Mouse (Mus musculus): ENCODE data around the gene Megf9.

The Megf9 gene

DNA sequence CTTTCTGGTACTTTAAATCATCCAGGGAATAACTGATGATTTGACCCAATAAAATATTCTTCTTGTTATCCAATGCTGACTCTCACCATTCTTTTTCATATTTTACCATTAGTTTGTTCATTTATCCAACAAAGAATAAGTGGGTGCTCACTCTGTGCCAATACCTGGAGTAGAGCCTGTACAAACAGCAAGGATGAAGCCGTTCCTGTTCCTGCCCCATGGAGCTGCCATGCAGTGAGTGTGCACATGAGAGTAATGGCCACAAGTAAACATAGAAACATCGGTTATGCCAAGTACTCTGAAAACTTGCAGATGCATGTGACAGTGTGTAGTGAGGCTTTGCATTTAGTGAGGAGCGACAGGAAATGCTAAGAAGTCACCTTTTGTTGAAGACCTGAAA is 82.6 kb downstream of the Megf9 start:
- in situ Hi-C loops (cut with MboI; ENCODE audit: unreplicated experiment in 2 of 2), result loop anchor here in 1 of 2 experiments (5.0 kb wide), 1 partner anchor 145 kb away; no protein-coding TSS in a partner anchor

DNA sequence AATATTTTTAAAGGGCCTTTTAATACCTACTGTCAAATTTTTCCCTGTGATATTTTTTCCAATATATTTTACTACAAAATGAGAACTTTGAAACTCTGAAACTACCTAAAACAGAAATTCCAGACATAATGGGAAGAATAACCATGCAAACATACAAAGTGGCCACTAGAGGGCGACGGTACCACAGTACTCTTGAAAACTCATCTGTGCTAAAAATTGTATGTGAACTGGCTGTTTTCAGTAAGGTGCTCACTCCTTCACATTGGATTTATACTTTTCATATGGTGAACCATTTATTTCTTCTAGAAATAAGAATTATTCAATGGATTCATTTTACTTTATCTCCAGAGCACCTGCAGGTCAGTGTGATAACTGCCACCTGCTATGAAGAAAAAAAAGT is 83.0 kb downstream of the Megf9 start:
- in situ Hi-C loops (cut with MboI; ENCODE audit: unreplicated experiment in 2 of 2), result loop anchor here in 1 of 2 experiments (5.0 kb wide), 1 partner anchor 146 kb away; no protein-coding TSS in a partner anchor

DNA sequence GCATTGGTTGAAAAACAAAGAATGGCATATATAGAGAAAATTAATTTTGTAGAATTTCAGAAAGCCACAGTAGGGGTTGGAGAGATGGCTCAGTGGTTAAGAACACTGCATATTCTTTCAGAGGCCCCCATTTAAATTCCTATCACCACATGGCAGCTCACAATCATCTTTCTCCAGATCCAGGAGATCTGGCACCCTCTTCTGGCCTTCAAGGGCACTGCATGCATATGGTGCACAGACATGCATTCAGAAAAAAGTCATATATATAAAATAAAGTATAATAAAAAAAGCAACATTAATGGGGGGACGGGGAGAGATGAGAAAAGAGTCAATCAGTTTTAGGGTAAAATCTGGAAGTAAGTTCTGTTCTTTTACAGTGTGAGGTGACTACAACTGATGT is 85.1 kb downstream of the Megf9 start:
- in situ Hi-C loops (cut with MboI; ENCODE audit: unreplicated experiment in 2 of 2), result loop anchor here in 1 of 2 experiments (5.0 kb wide), 1 partner anchor 148 kb away; no protein-coding TSS in a partner anchor

DNA sequence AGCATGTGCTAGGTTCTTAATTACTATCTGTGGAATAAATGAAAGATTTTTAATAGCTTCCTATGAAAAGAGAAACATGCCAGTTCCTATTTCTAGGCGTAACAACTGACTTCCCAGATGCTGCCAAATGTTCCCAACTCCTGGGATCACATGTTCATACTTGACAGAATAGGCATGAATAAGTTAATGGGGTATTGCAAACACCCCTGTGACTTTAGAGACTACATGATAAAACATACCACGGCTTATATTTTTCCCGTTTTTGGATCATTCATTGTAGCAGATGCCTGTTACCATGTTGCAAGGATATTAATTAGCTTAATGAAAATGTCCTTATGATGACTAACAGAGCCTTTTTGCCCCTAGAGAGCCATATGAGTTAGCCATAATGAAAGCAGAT is 88.0 kb downstream of the Megf9 start:
- in situ Hi-C loops (cut with MboI; ENCODE audit: unreplicated experiment in 2 of 2), result no loop called here

DNA sequence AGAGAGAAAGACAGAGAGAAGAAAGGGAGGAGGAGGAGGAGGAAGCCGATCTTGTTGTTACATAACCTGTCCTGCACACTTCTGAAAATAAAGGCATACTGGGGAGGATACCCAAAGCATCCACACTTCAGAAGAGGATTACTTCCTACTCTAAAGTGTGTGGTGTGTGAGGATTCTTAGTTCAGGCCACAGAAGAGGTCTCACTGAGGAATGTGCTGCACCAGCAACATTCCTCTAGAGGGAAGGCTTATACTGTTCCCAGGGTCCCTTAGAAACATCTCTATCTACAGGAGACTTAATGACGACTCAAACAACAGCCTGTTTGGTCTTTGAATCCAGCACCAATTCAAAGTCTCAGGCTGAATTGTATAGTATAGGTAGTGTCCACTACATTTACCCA is 114.6 kb downstream of the Megf9 start:
- in situ Hi-C loops (cut with MboI; ENCODE audit: unreplicated experiment in 2 of 2), result loop anchor here (25.0 kb wide), 1 partner anchor 1792 kb away; the partner anchor contains the start of gene Tle1 (in 2 of the 2)

DNA sequence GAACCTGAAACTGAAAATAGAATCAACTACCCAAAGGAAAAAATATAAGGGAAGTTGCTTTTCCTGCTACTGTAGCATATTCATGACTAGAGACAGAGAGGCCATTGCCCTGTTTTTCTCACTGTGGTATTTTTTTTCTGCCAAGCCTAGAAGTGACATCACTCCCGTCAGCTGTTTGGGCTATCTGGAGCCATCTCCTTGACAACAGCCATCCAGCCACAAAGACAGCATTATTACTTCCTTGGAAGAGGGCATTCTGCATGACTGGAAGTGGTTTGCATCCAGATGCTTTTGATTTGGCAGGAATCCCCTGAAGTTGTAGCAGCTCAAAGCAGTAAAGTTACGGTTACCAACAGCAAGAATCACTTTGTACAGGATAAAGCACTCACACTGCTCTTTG is 122.7 kb downstream of the Megf9 start:
- in situ Hi-C loops (cut with MboI; ENCODE audit: unreplicated experiment in 2 of 2), result loop anchor here (25.0 kb wide), 1 partner anchor 1800 kb away; the partner anchor contains the start of gene Tle1 (in 2 of the 2)

DNA sequence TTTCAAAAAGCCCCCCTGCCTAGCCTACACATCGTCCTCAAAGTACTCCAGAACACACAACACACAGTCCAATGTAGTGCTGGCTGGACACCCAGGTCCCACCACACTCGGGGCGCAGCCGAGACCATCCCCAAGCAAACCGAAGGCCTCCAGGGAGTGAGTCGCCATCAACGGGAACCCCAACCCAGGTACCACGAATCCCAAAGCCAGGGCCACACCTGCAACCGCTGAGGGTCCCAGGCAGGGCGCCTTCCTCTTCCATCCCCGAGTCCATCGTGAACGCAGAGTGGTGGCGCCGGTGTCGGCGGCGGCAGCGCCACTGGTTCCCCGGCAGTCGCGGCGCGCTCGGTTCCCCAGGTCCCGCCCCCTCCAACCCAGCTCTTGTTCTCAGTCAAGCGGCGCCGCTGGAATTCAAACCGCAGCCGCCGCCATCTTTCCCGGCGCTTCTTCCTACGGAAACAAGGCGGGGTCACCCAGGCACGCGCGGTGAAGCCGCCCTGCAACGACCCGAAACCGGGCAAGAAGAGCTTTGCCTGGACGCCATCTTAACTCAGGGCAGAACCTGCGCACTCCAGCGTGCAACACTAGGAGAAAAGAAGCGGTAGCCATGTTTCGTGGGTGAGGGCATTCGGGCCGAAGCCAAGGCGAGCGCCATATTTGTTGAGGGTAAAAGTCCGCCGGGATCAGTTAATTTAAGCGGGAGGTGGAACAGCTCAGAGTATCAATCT is 124.6 kb downstream of the Megf9 start, which contains the start of gene Cdk5rap2:
Cdk5rap2 (minus strand) TSS at position 450 of the 728 bp plus-strand sequence.
- in situ Hi-C loops (cut with MboI; ENCODE audit: unreplicated experiment in 2 of 2), result loop anchor here (25.0 kb wide), 1 partner anchor 1802 kb away; the partner anchor contains the start of gene Tle1 (in 2 of the 2)

DNA sequence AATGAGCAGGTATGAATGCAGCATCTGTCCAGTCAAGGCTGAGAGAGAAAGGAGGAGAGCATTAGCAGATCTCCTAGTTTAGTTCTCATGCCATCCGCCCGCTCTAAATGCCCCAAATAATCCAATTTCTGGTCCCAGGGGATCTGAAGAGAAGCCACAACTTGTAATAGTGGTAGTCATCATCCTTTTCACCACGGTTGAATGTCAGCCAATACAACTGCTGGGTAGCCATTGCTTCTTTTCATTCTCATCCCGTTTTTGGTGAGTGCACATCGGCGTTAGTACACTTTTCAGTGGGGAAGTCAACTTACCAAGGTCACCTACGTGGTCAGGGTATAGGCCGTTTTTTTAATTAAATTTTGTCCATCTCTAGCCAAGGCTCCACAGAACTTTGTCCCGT is 125.3 kb downstream of the Megf9 start:
- in situ Hi-C loops (cut with MboI; ENCODE audit: unreplicated experiment in 2 of 2), result loop anchor here (25.0 kb wide), 1 partner anchor 1803 kb away; the partner anchor contains the start of gene Tle1 (in 2 of the 2)

DNA sequence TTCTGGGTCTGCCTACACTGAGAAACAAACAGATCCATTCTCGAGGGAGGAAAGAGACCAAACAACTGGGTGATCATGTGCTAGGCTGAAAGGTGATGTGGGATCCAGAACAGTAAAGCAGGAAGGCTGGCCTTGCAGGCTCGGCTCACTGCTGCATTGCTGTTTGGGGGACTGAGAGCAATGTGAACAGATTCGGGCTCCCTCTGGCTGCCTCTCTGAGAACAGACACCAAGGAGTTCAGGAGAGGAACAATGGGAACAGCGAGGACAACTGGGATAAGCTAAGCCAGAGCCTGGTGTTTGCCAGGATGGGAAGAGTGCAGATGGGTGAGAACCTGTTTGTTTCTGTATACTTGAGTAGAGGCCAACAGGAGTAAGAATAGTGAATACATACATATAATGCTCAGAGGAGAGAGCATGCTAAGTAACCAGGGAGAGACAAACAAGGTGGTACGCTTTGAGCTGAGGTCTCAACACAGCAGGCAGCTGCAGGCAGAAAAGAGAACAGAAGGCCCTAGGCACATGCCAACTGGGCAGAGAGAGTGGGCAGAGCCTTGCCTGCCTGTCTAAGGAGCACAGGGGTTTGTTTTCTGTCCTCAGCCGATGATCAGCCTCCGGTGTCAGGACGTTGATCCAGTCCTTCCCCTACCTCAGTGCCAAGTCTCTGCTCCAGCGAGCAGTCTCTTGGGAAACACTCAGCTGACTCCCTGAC is 132.5 kb downstream of the Megf9 start:
- in situ Hi-C loops (cut with MboI; ENCODE audit: unreplicated experiment in 2 of 2), result loop anchor here (25.0 kb wide), 1 partner anchor 1810 kb away; the partner anchor contains the start of gene Tle1 (in 2 of the 2)

DNA sequence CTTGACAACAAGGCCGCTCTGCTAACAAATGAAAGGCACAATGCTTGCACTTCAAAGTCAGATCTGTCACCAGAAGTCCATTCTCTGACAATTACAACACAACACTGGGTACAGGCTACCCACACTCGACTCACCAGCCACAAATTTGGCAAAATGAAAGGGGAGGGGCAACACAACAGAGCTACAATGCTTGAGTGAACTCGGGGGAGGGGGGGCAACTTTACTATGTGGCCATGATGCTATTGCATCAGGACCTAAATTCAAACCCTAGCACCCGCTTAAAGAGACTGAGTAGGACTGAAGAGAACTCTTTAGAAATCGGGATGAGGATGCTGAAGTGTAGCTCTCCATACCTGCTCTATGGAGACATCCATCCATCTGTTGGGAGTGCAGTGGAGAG is 135.3 kb downstream of the Megf9 start:
- in situ Hi-C loops (cut with MboI; ENCODE audit: unreplicated experiment in 2 of 2), result no loop called here

DNA sequence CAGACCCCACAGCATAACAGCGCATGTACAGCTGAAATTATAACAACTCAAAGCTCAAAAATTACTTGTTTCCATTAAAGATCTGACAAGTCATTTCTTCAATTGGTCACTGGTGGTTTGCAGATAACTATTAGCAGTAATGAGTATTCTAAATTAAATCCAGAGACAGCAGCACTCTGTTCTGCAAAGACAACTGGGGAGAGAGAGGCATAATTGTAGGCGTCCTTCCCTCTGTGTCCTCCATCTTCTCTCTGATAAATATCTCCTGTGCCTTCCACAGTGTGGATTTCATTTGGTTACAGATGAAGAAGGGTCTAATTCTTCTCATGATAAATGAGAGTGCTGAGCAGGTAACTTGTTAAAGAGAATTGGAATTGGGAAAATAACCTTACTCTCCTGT is 135.7 kb downstream of the Megf9 start:
- in situ Hi-C loops (cut with MboI; ENCODE audit: unreplicated experiment in 2 of 2), result no loop called here

DNA sequence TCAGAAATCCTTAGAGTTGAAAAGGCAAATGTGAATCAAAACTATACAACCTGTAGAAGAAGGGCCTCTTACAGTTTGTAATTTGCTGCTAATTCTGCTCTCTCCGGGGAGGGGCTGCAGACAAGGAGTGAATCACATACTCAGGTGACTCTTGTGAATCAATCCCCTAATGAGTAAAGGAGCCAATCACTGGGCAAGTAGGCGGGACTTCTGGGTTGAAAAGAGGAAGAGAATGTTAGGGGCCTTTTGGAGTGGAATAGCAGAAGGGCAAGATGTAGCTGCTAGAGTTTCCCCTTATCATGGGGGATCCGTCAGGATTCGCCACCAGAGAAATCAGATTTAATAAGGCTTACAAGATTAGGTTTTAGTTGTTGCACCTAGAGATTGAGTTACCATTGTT is 136.7 kb downstream of the Megf9 start:
- in situ Hi-C loops (cut with MboI; ENCODE audit: unreplicated experiment in 2 of 2), result no loop called here

DNA sequence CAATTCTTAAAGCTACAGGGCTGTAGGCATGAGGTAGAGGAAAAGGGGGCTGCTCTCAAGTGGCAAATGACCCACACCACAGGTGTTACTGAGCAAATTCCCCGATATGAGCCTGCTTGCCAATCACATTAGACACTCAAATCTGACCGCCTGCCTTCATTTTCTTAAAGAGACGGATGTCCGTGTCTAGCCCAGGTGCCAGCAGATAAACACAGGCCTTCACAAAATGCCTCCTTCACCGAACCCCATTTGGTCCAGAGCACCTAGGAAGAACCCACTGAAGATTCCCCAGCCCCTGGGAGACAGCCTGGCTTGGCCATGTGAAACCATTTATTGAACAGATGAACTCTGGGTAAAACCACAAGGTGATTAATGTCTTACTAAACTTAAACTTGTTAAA is 138.1 kb downstream of the Megf9 start:
- in situ Hi-C loops (cut with MboI; ENCODE audit: unreplicated experiment in 2 of 2), result no loop called here

DNA sequence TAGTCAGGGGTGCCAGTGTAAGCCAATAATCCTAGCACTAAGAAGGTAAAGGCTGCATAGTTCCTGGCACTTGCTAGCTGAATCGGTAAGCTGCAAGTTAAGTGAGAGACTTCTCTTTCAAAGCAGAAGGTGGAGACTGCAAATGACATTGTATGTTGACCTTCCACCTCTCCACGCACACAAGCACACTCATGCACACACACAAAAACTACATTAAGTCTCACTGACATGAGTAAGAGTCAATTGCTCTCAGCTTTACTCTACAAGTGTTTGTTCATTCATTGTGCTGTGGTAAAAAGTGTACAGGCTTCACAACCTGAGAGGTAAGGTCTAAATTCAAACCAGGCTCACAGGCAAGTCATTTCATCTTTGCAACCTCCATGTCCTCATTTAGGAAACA is 140.1 kb downstream of the Megf9 start:
- in situ Hi-C loops (cut with MboI; ENCODE audit: unreplicated experiment in 2 of 2), result no loop called here

DNA sequence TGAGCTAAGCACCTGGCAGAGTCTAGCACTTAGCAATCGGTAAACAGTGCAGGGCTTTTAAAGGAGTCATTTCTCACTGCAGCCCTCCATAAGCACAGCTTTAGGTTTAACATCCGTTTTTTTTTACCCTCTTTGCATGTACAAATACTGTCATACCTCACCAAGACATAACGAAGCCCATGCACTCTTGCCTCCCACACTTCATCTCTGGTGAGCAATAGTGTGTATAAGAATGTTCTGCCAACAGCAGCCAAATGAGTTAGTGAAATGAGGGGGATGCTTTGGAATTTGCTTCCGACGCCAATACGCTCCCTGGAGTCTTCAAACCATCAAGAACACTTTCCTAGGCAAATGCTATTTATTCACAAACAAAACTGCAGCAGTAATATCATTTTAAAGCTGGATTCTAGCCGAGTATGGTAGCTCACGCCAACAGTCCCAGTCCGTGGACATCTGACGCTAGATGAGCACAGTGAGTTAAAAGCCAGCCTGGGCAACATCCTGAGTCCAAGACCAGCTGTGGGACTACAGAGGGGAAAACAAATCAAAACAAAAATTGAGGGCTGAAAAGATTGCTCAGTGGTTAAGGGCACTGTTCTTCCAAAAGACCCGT is 142.9 kb downstream of the Megf9 start:
- in situ Hi-C loops (cut with MboI; ENCODE audit: unreplicated experiment in 2 of 2), result no loop called here

DNA sequence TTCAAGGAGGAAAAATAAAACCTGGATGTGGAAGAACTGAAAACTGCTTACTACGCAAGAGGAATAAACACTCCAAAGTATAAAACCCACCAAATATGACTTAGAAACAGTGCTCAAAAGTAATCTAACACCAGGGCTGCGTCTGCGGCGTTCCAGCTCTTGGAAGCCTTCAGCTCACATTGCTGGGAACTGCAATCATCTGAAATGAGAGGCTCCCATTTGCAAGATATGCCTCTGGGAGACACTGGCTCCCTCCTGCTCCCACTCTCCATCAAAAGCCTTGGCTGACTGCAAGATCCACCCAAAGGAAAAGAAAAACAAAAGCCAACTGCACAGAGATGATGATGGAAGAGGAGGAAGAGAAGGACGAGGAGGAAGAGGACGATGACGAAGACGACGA is 143.7 kb downstream of the Megf9 start:
- in situ Hi-C loops (cut with MboI; ENCODE audit: unreplicated experiment in 2 of 2), result no loop called here

DNA sequence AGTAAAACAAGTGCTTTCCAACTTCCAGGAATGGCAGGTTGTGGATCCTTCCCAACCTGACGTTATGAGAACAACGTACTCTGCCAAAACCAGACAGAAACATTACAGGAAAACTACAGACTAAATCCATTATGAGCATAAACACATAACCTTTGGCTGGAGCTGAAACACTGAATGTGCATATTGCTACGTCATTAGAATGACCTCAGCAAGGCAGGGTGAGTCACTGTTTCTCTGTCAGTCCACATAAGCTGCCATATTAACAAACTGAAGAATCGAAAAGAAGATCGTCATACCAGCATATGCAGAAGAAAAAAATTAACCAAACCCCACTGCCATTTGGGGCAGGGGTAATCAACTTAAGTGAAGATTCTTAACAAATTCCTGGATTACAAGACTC is 148.6 kb downstream of the Megf9 start:
- in situ Hi-C loops (cut with MboI; ENCODE audit: unreplicated experiment in 2 of 2), result no loop called here

DNA sequence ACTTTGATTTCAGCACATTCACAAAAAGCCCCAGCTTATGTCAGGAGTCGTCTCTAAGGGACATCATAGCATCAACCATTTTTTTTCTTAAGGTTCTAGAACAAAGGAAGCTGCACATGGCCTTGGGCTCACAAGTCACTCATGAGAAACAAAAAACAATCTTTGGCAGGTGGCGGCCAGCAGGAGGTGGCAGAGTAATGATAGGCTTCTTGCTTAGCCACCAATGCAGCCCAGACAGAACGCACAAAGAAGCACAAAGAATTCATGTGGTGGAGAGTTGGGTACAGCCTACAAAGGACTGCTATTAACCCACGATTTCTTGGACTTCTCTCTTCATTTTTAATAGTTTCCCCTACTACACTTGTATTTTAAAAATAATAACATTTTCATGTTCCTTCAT is 157.4 kb downstream of the Megf9 start:
- in situ Hi-C loops (cut with MboI; ENCODE audit: unreplicated experiment in 2 of 2), result no loop called here
